Mouse (Mus musculus) B cell, adult 2 months (primary cell): ENCODE results near the gene Syt3.

ENCODE experiments used
- DNase-seq, 2 experiments: peaks; one replicate each; pipeline ENCODE4 v3.0.0; 2022

Gene Syt3

DNA sequence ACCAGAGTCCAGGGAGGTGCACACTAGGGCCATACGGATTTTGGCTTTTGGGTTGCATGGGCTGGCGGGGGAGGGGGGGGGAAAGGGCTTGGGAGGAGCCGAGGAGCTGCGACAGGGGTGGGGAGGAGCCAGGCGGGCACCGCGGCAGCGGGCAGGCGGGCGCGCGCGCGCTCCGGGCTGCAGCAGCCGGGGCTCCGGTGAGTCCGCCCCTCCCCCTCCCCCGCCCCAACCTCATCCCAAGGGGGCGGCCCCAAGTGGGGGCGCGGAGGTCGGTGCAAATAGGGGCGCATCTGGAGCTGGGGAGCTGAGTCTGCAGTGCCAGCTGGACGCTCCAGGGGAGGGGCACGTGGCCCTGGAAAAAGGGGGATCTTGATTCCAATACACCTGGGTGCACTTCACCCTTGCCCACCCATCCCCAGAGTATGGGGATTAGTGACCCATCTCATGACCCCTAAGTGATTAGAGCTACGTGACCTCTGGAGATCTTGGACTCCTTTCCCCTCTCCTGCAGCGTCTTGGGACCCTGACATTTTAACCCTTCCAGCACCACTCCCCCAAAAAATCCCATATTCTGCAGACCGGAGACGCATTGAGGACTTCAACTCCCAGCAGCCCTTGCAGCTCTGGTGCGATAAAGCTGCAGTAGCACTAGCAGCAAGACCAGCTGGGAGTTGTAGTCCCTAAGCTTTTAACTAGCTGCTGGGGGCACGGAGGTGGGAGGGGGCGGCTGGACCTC is at the start of gene Syt3:
Gene Syt3 (plus strand): TSS at position 123 of the 736 bp plus-strand sequence.
- peak; percentile 48 to 54 for DNase-seq

DNA sequence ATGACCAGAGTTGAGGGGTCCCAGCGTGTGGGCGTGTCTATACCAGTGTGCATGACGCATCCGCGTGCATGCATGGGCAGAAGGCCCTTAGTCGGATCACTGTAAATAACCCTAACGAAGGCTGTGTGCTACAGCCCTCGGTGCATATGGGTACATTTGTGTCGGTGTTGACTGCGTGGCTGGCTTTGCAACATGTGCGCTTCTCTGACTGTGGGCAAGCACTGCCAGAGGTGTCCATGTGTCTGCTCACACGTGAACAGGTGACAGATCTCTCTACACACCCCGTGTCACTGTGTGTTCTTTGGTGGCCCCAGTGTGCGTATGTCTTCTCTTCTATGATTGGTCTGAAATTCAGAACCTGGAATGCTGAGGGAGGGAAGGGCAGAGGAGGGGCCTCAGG is 49.8 kb upstream of the Syt3 start:
- no peak for DNase-seq

DNA sequence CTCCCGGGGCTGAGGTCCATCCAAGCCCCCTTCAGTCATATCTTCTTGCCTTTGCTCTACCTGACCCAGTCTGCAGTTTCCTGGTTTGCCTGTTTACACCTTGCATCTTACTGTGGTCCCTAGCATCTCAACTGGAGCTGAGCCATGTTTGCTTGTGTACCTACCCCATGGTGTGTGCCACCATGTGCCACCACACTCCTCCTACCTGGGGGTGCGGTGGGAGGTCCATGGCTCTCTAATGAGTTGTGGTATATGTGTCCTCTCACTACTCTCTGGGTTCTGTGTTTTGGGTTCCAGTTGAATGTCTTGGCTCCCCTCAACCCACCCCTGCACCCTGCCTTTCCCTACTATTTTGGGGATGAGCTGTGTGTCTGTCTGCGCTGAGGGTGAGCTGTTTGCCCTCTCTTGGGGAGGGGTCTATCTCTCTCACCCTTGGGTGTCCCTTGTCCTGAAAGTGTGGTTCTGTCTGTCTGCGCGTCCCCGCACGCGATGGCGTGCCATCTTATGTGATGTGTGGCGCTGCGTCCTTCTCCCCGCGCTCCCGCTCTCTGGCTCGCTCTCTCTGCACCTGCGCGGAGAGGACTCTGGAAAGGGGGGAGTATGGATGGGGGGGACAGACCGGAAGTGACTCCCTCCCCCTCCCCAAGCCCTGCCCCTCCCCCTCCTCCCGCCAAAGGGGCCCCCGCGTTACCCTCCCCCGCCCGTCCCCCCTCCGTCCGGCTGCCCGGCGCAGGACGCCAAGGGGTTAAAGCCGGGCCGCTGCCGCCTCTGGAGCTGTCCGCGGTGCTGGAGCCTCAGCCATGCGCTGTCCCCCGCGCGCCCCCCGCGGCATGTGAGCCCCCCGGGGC is 48.6 kb upstream of the Syt3 start:
- peak in 1 of 2 experiments; percentile 16 for DNase-seq

DNA sequence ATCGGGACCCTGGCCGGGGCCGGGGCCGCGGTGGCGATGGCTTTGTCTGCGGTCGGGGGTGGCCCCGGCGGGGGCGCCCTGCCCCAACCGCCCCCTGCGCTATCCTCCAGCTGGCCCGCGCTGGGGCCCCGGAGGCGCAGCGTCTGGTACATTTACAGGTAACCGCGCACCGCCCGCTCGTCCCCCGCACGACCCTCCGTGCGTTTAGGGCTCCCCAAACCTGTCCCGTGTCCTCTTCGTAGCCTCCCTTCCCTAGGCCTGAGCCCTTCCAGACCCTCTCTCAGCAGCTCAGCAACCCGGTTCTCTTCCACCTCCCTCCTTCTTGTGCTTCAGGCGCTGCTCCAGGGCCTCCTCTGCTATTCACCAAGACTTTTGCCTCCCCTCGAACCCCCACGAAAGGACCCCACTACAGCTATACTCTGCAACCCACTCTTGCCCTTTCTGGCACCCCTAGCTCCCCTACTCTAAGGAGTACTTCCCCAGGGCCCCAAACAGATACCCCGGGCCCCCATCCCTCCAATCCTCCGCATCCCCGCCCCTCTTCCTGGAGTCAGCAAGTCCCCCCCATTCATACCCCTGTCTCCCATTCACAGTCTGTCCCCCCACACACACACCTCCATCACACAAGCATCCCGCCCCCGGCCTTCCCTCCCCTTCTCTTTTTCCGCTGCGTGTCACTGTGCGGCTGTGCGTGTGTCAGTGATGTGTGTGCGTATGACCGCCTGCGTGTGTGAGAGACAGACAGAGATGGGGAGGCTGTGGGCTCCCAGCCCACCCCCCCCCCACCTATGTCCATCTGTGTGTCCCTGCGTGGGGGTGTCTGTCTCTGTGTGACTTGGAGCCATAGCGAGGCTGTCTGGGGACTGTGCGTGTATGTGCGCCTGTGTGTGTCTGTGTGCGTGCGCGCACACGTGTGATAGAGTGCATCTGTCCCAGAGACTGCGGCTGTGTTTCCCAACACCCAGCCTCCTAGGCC is 47.6 kb upstream of the Syt3 start:
- no peak for DNase-seq

DNA sequence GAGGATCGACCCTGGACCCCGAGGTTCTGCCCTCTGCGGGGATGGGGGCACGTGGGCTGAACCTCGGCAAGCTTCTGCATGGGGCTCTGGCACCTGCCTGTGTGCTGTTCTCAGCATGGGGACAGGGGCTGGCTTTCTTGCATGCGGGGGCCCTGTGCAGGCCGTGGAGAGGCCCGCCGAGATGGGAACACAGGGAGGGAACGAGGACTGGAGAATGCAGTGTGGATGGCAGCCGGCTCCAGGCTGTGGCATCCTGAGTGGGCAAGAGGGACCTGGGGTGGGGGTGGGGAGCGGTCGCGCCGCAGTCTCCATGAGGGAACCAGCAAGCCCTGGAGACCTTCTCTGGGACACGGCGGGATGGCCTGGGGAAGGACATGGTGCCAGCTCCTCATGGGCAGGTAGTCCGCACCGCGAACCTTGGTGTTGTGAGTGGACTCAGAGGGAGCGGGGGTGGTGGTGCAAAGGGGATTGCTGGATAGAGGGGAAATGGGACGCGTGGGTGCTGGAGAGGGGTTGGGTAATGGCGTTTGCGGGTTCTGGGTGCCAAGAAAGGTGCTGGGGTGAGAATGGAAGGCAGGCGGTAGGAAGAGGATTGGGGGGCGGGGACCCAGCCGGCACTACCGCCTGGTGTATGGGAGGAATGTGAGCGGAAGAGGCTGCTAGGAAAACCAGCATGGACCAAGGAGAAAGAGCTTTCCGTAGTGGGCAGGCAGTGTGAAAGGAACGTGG is 46.6 kb upstream of the Syt3 start:
- no peak for DNase-seq

DNA sequence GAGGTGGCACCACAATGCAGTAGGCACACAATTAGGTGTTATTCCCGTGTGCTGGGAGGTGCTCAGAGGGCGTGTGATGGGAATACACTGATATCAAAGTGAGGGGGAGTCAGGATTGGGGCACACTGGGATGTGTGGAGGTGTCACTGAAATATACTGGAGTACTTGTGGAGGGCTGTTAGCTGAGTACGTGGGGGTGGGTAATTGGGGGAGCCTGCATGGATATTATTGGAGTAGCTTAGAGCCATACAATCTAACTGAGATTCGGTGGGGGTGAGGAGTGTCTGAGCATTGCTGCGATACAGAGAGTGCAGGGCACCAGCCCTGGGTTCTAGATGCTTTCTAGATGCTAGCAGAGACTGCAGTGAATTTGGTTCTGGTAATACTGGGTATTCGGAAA is 43.7 kb upstream of the Syt3 start:
- no peak for DNase-seq

DNA sequence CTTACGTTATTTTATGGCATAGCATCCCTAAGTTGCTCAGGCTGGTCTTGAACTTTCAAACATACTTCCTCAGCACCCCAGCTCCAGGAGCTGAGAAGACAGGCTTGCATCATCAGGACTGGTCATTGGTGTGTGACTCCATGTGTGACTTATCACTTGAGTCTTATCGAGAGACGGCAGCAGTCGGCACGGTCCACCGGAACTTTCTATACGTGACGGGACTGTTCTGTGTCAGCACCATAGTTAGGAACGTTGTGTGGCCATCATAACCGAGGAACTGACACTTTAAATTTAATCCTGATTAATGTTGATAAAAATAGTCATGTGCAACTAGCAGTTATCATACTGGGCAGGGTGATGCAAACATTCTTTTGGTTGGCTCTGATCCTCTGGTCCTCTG is 42.8 kb upstream of the Syt3 start:
- DNase-seq: no peak

DNA sequence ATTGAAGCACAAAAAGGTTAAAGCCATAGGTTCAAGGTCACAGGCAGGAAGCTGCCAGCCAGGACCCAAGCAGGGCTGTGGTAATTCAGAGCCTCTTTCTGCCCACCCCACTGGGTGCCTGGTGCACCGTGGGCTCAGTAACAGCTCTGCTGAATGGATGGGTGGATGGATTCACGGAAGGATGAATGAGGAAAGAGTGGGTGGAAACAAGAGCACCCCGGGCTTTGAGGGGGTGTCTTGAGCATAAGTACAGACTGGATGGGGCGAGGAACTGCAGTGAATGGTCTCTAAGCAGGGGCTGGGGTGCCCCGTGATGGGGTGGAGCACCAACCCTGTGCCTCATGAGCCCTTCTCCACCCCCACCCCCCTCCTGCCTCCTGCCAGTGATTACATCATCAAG is 42.2 kb upstream of the Syt3 start:
- DNase-seq: no peak

DNA sequence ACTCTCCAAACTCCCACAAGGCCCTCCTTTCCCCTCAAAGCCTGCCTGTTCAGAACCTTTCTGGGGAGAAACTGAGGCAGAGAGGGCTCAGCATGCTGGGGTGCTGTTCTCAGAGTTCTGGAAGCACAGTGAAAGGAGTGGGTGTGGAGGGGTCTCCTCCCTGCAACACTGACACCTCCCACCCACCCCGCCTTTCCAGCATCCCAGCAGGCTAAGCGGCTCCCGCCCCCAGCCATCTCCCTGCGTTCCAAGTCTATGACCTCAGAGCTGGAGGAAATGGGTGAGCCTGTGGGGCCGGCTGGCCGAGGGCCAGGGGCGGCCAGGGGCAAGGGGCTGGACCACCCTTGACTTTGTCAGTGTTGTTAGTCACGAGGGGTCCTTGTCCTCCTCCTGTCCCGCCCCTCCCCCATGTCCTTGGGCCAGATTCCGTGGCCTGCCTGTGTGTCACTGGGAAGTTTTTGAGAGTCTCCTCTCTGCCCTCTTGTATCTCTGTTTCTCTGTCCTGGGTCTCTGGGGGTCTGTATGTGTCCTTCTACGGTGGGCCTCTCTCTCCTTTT is 40.4 kb upstream of the Syt3 start:
- DNase-seq: no peak

DNA sequence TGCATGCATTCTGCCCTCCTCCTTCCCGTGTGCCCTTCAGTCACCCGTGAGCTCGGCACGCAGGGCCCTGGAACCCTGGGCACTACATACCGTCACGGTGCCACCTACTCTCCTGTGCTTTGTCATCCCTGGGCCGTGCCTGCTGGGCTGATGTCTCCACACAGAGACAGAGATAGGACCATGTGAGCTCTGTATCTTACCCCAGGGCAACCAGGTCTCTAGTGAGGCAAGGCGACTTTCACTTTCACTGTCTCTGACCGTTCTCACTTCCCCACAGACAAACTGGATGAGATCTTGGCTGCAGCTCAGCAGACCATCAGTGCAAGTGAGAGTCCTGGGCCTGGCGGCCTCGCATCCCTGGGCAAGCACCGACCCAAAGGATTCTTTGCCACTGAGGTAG is 39.3 kb upstream of the Syt3 start:
- DNase-seq: peak; percentile 70 to 73

DNA sequence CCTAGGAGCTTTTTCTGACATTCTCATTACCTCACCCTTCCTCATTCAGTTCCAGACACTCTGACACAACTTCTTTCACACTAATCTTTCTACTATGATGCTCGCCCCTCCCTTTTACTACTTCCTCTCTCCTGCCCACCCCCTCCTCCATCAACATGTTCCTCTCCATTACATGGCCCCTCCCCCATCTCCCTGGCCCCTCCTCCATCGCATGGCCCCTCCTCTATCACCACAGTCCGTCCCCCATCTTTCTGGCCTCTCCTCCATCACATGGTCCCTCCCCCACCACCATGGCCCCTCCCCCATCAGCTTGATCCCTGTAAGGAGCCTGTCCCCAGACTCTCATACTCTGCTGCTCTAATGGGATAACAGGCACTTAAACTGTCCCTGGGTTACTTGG is 34.9 kb upstream of the Syt3 start:
- DNase-seq: peak; percentile 28 to 44

DNA sequence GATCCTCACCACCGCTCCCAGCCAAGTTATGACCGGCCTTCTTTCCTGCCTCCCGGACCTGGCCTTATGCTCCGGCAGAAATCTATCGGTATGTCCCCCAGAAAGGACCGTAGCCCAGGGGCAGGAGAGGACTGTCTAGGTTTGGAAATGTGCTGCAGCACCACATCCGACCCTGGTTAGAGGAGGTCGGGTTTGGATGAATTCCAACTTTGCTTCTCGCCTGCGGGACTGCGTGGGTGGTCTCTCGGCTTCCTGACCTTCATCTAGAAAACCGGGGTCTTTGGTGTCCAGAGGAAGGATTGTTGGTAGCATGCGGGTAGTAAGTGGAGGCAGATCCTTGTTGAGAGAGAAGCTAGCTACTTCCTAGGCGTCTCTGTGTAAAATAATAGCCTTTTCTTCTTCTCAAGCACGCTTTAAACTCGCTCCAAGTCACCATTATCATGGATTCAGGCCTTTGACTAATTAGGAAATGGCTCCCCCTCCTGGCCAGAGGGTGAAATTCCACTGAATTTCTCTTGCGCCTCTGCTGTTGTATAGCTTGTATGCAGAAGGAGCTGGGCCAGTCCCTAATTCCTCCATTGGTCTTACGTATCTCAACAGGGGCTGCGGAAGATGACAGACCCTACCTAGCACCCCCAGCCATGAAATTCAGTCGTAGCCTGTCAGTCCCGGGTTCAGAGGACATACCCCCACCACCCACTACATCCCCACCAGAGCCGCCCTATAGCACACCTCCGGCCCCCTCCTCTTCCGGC is 32.8 kb upstream of the Syt3 start:
- peak; percentile 89 to 92 for DNase-seq

DNA sequence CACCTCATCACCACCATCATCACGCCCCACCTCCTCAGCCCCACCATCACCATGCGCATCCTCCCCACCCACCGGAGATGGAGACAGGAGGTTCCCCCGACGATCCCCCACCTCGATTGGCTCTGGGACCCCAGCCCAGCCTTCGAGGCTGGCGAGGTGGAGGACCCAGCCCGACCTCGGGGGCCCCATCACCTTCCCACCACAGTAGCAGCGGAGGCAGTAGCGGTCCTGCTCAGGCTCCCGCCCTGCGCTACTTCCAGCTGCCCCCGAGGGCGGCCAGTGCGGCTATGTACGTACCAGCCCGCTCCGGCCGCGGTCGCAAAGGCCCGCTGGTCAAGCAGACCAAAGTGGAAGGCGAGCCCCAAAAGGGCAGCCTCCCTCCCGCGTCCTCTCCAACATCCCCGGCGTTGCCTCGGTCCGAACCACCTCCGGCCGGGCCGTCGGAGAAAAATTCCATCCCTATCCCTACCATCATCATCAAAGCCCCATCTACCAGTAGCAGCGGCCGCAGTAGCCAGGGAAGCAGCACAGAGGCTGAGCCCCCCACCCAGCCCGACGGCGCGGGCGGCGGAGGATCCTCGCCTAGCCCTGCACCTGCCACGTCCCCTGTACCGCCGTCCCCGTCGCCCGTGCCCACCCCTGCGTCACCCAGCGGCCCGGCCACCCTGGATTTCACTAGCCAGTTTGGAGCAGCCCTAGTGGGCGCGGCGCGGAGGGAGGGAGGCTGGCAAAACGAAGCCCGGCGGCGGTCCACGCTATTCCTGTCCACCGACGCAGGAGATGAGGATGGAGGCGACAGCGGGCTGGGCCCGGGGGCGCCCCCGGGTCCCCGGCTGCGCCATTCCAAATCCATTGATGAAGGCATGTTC is 31.8 kb upstream of the Syt3 start:
- DNase-seq: no peak

DNA sequence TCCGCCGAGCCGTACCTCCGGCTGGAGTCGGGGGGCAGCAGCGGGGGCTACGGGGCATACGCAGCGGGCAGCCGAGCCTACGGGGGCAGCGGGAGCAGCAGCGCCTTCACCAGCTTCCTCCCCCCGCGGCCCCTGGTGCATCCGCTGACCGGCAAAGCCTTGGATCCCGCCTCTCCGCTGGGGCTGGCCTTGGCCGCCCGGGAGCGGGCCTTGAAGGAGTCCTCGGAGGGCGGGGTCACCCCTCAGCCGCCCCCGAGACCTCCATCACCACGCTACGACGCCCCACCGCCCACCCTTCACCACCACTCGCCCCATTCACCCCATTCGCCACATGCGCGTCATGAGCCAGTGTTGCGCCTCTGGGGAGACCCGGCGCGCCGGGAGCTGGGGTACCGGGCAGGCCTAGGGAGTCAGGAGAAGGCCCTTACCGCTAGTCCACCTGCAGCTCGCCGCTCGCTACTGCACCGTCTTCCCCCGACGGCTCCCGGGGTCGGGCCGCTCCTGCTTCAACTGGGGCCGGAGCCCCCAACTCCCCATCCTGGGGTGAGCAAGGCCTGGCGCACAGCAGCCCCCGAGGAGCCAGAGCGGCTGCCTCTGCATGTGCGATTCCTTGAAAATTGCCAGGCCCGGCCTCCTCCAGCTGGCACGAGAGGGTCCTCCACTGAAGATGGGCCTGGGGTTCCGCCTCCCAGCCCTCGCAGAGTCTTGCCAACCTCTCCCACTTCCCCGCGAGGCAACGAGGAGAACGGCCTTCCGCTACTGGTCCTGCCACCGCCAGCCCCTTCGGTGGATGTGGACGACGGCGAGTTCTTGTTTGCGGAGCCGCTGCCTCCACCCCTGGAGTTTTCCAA is 30.9 kb upstream of the Syt3 start:
- DNase-seq: peak; percentile 24 to 34

DNA sequence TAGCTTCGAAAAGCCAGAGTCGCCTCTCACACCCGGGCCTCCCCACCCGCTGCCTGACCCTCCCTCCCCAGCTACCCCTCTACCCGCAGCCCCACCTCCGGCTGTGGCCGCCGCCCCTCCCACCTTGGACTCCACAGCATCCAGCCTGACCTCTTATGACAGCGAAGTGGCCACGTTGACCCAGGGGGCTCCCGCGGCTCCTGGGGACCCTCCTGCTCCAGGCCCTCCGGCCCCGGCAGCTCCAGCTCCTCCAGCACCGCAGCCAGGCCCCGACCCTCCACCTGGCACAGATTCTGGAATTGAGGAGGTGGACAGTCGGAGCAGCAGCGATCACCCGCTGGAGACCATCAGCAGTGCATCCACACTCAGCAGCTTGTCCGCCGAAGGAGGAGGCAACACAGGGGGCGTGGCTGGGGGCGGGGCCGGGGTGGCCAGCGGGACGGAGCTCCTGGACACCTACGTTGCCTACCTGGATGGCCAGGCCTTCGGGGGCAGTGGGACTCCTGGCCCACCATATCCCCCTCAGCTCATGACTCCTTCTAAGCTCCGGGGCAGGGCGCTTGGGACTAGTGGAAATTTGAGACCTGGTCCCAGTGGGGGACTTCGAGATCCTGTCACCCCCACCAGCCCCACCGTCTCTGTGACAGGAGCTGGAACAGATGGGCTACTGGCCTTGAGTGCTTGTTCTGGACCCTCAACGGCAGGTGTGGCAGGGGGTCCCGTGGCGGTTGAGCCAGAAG is 30.1 kb upstream of the Syt3 start:
- DNase-seq: peak in 1 of 2 experiments; percentile 15

DNA sequence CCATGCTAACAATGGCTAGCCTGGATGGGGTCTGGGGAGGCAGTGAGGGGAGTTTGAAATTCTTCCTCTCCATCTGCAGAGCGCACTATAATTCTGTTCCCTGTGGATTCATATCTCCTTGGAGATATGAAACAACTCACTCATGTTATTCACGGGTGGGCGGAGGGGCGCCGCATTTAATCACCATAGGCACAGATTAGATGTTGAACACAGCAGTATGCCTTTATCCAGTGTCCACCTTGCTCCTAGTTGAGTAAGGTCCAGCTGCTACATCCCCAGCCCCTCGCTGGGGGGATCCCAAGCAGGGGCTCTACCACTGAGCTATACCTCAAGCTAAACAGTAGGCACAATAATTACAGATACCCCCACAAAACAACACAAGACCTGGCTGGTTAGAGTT is 28.5 kb upstream of the Syt3 start:
- DNase-seq: peak in 1 of 2 experiments; percentile 9

DNA sequence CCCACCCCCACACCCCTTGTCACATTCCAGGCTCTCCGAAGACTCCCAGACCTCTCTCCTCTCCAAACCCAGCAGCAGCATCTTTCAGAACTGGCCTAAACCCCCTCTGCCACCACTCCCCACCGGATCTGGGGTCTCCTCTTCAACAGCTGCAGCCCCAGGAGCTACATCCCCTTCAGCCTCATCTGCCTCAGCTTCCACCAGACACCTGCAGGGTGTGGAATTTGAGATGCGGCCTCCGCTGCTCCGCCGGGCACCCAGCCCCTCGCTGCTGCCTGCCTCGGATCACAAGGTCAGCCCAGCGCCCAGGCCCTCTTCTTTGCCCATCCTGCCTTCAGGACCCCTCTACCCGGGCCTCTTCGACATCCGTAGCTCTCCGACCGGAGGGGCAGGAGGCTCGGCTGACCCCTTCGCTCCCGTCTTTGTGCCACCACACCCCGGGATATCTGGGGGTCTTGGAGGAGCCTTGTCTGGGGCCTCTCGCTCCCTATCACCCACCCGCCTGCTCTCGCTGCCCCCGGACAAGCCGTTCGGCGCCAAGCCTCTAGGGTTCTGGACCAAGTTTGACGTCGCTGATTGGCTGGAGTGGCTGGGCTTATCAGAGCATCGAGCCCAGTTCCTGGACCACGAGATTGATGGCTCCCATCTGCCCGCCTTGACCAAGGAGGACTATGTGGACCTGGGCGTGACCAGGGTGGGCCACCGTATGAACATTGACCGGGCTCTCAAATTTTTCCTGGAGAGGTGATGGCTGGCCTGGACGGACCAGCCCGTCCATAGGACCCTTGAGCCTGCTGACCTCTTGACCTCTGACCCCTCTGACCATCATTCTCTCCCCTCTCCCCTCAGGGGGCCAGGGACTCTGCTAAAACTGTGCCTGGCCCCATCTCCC is 27.1 kb upstream of the Syt3 start:
- DNase-seq: peak; percentile 28 to 39
